Mouse (Mus musculus) spleen, adult 18-20 months (tissue): ENCODE results near the gene Gm6760.

Experiments
- DNase-seq, 2 experiments: peaks; one replicate each; pipeline ENCODE4 v3.0.0; 2022; ENCODE audit warnings: mixed read lengths in 2 of 2

The Gm6760 gene

DNA sequence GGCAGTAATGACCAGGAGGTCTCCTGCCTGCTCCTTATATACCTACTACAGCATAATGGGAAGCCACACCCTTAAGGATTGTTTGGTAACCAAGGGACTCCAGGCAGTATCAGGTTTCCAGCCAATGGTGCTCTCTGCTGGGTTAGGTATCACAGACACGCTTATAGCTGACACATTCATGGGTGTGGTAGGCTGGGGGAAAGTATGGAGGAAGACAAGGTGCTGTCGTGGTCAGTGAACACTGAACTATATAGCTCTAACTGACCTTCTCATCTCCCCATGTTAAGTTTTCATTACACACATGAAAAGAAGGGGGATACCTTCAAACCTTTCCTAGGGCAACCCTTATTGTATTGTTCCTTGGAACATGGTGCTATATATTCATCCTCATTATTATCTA lies at the start of gene Gm6760:
Gene Gm6760, minus strand, starts transcription at position 101 of the 400 bp plus-strand sequence.
- DNase-seq: no peak

GRCm38 (mm10) chrX:64181246-64181645 lies 29.2 kb upstream of the Gm6760 start:
- DNase-seq: no peak

GRCm38 (mm10) chrX:64173248-64173647 lies 21.2 kb upstream of the Gm6760 start, which contains the start of gene 3830417A13Rik:
Gene 3830417A13Rik (plus strand): TSS chrX:64173548.
- DNase-seq: no peak
